Mouse (Mus musculus) B cell, adult 2 months (primary cell): ENCODE measurements around the gene Olfr195.
"Not testable (repeated sequence)": the region's sequence is repeated elsewhere in the genome, so short reads cannot be mapped to it uniquely, and the experiment has no call there.

Source experiments
- DNase-seq, 2 experiments: peaks; one replicate each; pipeline ENCODE4 v3.0.0; 2022

The Olfr195 gene

GRCm38 (mm10) chr16:59146746-59147145 is at the start of gene Olfr195:
TSS of gene Olfr195 (plus strand) at chr16:59147046.
- DNase-seq: no peak

- no peak for DNase-seq
Measured at GRCm38 (mm10) chr16:59105312-59105711, 41.5 kb upstream of the Olfr195 start.

- DNase-seq: not testable (repeated sequence)
Measured at GRCm38 (mm10) chr16:59108522-59108921, 38.3 kb upstream of the Olfr195 start.

- DNase-seq: no peak
Measured at GRCm38 (mm10) chr16:59111781-59112180, 35.1 kb upstream of the Olfr195 start, which contains the start of gene Olfr193. TSS of gene Olfr193 (minus strand) at chr16:59111881.

- no peak for DNase-seq
Measured at GRCm38 (mm10) chr16:59120969-59121368, 25.9 kb upstream of the Olfr195 start, which contains the start of gene Olfr194. TSS of gene Olfr194 (minus strand) at chr16:59121069.

DNA sequence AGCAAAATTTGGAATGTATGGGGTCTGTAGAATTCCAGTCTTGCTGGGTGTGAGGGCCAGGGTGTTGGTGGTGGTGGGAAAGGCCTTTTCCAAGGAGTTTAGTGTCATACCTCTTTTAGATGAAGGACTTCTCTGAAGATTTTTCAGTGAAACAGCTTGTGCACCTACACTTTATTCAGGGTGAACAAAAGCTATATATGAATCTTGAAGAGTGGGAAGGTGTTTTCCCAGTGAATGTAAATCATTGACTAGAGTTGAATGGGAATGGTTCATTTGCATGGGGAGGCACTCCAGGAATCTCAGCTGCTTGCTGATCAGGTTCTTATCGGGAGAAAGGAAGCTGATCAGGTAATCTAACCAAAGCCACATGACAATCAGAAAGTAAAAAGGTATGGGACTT is 16.1 kb upstream of the Olfr195 start:
- no peak for DNase-seq

GRCm38 (mm10) chr16:59141105-59141504 is 5.7 kb upstream of the Olfr195 start:
- DNase-seq: no peak

GRCm38 (mm10) chr16:59151996-59152395 is 5.2 kb downstream of the Olfr195 start:
- DNase-seq: no peak

- DNase-seq: no peak
Measured at GRCm38 (mm10) chr16:59170354-59170753, 23.5 kb downstream of the Olfr195 start, which contains the start of gene Olfr196. TSS of gene Olfr196 (minus strand) at chr16:59170454.
